Mouse (Mus musculus): ENCODE measurements around the gene Enpp7.

- TF ChIP-seq GATA1 (IDR thresholded peaks at IDR 0.05; ENCODE audit: low read length) = no peak
- TF ChIP-seq TAL1 (IDR thresholded peaks at IDR 0.05; ENCODE audit: low read length) = no peak
Observed at GRCm38 (mm10) chr11:119035686-119036165, 47.7 kb downstream of the Enpp7 start.
